Mouse (Mus musculus) thymus, postnatal 25 days (tissue): ENCODE results near the gene Osgep.
"Not testable (repeated sequence)": the region's sequence is repeated elsewhere in the genome, so short reads cannot be mapped to it uniquely, and the experiment has no call there.

Source experiments
- DNase-seq: peaks from one replicate; pipeline ENCODE4 v3.0.0; 2022

Gene Osgep

DNA sequence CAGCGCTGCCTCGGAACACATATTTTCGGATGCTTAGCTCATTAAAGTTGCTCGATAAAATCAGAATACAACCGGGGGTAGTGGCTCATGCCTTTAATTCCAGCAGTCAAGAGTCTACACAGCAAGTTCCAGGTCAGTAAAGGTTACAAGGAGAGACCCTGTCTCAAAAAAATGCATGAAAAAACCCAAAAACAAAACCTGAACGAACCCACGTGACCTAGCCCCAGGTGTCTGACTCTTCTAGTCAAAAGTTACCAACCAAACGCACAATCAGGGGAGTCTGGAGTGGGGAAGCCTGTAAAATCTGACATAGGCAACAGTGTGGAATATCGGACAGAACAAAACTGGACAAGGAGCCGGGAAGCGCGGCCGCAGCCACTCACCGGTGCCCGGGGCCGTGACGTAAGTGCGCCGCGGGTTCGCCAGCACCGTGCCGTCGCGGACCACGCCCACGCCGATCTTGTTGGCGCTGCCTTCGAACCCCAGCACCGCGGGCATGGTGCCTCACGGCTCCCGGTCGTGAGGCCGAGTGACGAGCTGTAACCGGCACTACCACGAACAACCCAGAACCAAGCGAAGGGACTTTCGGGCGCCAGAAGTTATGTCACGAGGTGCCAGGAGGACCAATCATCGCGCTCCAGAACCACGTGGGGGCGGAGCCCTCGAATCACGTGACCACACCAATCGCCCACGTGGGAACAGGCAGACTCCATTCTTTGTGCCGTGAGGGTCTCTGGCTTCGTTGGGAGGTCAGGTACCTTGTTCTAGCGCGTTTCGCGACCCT lies at the start of gene Osgep, which contains the start of gene Apex1:
Gene Osgep (minus strand): TSS at position 613 of the 784 bp plus-strand sequence.
Gene Apex1 (plus strand): TSS at position 688 of the 784 bp plus-strand sequence.
- DNase-seq, result peak; percentile 96

- DNase-seq, result no peak
Observed at GRCm38 (mm10) chr14:50973700-50974099, 49.0 kb upstream of the Osgep start.

DNA sequence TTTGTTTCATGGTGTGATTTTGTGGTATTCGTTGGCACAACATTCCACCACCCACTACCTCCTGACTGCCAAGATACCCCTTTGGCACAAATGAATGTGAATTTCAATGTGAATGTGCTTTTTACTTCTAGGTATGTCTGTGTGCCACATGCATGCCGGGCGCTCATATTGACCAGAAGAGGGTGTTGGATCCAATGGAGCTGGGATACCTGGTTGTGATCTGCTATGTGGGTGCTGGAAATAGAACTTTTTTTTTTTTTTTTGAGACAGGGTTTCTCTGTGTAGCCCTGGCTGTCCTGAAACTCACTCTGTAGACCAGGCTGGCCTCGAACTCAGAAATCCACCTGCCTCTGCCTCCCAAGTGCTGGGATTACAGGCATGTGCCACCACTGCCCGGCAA lies 48.4 kb upstream of the Osgep start:
- not testable (repeated sequence) for DNase-seq

- no peak for DNase-seq
Observed at GRCm38 (mm10) chr14:50970822-50971221, 46.1 kb upstream of the Osgep start.

DNA sequence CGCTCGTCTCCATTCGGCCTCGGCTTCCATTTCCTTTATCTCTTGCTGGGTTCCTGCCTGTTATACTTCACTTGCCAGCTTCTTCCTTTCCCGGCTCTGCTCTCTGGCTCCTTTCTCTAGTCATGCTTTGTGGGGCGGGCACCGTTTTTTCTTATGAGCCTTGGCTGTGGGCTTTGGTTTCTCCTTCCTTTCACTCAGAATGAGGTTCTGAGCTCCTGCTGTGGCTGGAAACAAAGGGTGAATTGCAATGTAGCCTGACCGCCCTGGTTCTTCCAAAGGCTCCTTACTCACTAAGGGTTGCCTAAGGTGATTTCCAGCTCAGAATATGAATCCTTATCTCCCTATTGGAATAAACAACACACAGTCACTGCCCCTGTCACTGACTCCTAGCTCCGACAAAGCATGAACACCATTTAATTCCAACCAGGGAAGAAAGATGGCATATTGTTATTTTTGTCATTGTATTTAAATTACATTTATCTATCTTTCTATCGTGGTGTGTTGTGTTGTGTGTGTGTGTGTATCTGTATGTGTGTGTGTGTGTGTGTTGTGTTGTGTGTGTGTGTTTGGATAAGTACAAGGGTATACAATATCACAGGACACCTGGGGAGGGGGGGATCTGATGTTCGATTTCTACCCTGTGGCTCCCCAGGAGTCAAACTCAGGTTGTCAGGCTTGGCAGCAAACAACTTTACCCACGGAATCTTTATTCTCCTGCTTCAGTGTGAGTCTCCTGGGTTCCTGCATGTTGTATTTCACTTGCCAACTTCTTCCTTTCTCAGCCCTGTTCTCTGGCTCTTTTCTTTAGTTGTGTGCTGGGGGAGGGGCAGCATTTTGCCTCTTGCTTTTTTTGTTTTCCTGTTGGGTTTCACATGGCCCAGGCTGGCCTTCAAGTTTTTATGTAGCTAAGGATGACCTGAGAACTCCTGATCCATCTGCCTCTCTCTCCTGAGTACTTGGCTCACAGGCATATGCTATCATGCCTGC lies 45.2 kb upstream of the Osgep start:
- DNase-seq, result peak; percentile 14

- no peak for DNase-seq
Observed at GRCm38 (mm10) chr14:50969041-50969440, 44.3 kb upstream of the Osgep start.

DNA sequence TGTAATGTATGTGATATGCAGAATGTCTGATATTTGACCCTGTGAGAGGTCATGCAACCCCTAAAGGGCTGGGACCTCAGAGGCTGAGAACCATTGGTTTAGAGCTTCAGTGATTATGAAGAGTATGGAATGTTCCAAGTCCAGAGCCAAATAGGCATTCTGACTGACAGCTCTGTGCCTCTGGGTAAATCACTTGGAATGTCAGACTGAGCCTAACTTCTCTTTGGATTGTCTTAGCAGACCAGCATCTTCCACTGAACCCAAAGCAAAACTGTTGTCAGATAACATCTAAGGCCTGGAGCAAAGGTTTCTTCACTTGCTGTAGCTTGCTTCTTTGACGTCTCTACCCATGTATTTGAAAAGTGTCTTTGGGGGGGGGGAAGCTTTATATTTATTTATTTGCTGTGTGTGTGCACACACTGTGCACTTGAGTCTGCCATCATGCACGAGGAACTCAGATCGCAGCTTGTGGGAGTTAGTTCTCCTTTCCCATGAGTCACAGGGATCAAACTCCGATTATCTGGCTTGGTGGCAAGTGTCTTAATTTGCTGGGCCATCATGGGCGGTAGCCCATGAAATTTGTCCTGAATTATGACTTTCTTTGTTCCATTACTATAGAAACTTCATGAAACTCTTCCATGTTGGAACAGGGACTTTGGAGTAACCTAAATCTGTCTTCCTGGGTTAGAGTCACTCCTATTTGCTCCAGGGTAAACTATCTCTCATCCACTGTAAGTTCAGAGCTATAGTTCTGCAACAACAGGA lies 43.7 kb upstream of the Osgep start:
- no peak for DNase-seq

- DNase-seq, result not testable (repeated sequence)
Observed at GRCm38 (mm10) chr14:50958289-50958995, 33.7 kb upstream of the Osgep start.

DNA sequence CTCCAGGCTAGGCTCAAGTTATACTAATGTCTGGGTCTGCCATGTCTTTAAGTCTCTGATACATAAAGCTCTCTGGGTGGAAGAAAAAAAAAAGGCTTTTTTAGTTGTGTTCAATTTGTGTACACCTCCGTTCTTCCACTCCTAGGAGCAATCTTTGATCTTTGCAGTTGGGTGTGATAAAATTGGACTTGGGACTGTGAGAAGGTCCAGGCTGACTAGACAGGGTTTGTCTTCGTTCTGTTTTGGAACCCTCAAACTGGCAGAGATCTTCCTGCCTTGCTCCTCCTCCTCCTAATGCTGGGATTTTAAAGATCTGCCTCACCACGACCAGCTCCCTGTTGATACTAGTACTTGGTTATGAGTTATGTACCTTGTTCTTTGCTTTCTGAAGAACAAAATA lies 32.5 kb upstream of the Osgep start:
- DNase-seq, result not testable (repeated sequence)

DNA sequence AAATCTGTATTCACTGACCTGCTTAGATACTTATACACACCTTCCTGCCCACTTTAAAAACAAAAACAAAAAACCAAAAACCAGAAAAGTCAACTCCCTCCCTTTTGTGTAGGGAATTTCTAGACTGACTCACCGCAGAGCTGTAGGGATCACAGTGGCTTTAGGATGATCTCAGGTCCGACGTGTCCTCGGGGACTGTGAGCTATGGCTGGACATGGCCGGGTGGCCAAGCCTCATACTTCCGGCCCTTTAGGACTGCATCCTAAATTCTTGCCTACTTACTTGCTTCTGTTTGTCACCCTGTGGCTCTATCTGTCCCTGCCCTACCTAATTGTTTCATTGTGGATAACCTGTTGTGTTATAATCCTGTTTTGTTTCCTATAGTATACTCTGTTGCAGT lies 32.0 kb upstream of the Osgep start:
- not testable (repeated sequence) for DNase-seq

DNA sequence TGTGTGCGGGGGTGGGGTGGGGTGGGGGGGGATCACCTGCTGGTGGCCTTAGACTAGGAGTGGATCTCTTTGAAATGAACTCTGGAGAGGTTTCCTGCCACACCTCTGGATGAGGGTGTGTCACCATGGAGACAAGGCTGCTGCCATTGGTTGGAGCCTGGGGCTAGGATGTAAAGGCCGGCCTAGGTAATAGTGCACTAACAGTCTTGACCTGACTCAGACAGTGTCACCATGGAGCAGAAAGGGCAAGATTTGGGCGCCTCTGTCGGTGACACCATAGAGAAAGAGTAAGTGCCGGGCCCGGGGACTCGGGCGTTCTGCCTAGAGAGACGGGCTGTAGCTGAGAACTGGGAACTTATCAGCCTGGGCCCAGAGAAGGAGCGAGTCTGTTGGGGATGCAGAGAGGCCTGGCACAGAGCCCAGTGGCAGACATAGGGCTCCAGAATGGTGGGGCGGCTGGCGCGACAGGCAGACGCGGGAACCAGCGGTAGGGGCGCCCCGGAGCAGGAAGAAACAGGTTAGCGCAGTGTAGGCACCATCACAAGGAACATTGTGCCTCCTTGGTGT lies 31.3 kb upstream of the Osgep start, which contains the start of gene Pnp2:
Gene Pnp2 (plus strand): TSS at position 51 of the 567 bp plus-strand sequence.
- peak; percentile 73 for DNase-seq

GRCm38 (mm10) chr14:50955487-50955886 lies 30.8 kb upstream of the Osgep start:
- DNase-seq, result no peak

DNA sequence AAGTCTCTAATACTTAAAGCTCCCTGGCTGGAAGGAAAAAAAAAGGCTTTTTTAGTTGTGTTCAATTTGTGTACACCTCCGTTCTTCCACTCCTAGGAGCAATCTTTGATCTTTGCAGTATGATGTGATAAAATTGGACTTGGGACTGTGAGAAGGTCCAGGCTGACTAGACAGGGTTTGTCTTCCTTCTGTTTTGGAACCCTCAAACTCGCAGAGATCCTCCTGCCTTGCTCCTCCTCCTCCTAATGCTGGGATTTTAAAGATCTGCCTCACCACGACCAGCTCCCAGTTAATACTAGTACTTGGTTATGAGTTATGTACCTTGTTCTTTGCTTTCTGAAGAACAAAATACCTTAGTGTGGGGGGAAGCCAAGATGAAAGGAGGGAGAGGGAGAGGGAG lies 20.8 kb upstream of the Osgep start:
- DNase-seq, result not testable (repeated sequence)

DNA sequence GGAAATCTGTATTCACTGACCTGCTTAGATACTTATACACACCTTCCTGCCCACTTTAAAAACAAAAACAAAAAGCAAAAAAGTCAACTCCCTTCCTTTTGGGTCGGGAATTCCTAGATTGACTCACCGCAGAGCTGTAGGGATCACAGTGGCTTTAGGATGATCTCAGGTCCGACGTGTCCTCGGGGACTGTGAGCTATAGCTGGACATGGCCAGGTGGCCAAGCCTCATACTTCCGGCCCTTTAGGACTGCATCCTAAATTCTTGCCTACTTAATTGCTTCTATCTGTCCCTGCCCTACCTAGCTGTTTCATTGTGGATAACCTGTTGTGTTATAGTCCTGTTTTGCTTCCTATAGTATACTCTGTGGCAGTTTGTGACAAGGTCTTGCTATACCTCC lies 20.4 kb upstream of the Osgep start:
- DNase-seq, result not testable (repeated sequence)

DNA sequence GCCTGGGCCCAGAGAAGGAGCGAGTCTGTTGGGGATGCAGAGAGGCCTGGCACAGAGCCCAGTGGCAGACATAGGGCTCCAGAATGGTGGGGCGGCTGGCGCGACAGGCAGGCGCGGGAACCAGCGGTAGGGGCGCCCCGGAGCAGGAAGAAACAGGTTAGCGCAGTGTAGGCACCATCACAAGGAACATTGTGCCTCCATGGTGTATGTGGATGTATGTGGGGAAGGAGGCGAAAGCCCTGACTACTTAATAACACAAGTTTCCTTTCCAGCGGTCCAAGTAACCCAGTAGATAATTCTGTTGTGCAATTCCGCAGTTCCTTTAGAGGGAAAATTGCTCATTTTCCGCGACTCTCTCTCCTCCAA lies 20.0 kb upstream of the Osgep start:
- DNase-seq, result not testable (repeated sequence)

GRCm38 (mm10) chr14:50943932-50944667 lies 19.4 kb upstream of the Osgep start, which contains the start of gene Gm49342:
Gene Gm49342 (plus strand): TSS chr14:50944517.
- DNase-seq, result peak; percentile 87

DNA sequence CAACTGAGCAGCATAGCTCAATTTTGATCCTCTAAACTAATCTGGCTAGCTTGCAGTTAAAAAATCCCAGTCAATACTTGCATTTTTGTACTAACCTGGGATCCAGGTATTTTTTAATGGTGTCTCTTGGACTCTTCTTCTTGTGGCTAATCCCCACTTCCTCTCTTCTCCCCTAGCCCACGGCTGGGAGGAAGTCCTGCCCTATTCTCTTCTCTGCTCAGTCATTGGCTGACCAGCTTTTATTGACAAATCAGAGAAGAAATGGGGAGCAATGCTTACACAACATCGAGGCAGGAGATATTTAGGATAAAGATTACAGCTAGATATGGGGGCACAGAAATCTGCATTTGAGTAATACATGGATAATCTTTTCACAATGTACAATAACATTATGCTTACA lies 14.2 kb upstream of the Osgep start:
- no peak for DNase-seq

GRCm38 (mm10) chr14:50938119-50938908 lies 13.6 kb upstream of the Osgep start:
- DNase-seq, result no peak

DNA sequence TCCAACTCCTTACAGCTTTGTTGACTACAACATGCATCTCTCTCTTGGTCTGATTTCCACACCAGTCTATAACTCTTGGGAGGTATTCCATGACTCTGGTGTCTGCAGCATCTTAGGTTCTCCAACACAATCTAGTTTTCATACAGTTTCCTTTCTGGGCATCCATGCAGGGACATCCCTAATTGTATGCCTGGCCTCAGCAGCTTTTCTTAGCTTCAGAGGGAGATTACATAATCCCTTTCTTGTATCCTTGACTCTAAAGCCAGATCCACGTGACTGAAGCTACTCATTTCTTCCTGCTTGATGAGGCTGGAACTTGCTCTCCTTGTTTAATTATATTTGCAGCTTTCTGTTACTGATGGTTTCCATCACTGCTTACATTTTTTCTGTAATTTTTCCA lies 12.0 kb upstream of the Osgep start:
- DNase-seq, result no peak

DNA sequence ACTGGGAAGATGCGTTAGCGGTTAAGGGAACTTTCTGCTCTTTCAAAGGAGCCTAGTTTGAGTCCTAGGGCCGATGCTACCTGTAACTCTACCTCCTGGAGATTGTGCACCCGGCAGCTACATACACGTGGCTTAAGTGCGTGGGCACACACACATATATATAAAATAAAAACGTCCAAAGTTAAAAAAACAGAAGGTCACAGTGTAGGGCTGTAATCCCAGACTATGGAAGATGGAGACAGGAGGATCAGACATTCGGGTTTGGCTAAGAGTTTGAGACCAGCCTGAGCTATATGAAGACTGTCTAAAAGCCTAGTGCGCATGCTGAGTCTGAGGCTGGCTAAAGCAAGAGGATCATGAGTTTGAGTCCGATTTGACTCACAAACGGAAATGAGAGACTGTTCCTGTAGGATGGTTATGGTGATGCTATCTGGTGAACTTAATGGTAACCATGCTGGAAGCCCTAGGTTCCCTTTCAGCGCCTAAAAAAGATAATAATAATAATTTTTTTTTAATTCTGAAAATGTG lies 6.9 kb upstream of the Osgep start:
- DNase-seq, result no peak
